Comparison of ENCODE assay signal across 11 mouse cellular contexts in genomic region chr2:163657486-163657885, GRCm38 (mm10). TPM values are rescaled to one million over a fixed set of nuclear protein-coding genes. Genes with fewer than 3 reads are reported as not detected.
DNase-seq lines count a peak whose midpoint lies in the region; ATAC-seq and TF ChIP-seq lines count a peak whose summit lies in the region.
"Had no signal": no experiment of that assay in that cellular context is flagged by ENCODE, and none has a peak within 500 bp of the region (broad histone marks: within the 10 kb centered on the region; RNA-seq: fewer than 3 reads in every experiment).

No protein-coding gene starts in this region.

- H3K27me3 ChIP-seq in lung, embryonic 15.5 days, result no peaks in the 10 kb centered on the region
- no peaks in the 10 kb centered on the region for H3K27me3 ChIP-seq in CH12.LX (replicated peaks)
- no peaks in the 10 kb centered on the region for H3K27me3 ChIP-seq in liver, embryonic 16.5 days (ENCODE audit: control insufficient read depth, insufficient read depth, low read depth, low read length)
- H3K27me3 ChIP-seq: hindbrain, embryonic 12.5 days; megakaryocyte, embryonic 14.5 days; neural tube, embryonic 12.5 days had no signal

- no peaks in the 10 kb centered on the region for H3K9me3 ChIP-seq in lung, embryonic 15.5 days
- peaks cover 4% of the 10 kb centered on the region for H3K9me3 ChIP-seq in CH12.LX (replicated peaks; ENCODE audit: low read length)
- no peaks in the 10 kb centered on the region for H3K9me3 ChIP-seq in liver, embryonic 16.5 days (replicated peaks; ENCODE audit: control insufficient read depth, low read length)
- H3K9me3 ChIP-seq: hindbrain, embryonic 12.5 days; megakaryocyte, embryonic 14.5 days; neural tube, embryonic 12.5 days had no signal

- ATAC-seq in lung, embryonic 15.5 days (ENCODE audit: borderline replicate concordance, extremely low read depth, low FRiP score, low TSS enrichment), result no peak
- no peak for ATAC-seq in liver, embryonic 16.5 days (ENCODE audit: low read depth)

- H3K4me1 ChIP-seq in lung, embryonic 15.5 days, result peaks cover 9% of the 10 kb centered on the region; the same call in 1 of the 2 replicates
- H3K4me1 ChIP-seq in CH12.LX (ENCODE audit: control insufficient read depth in 1 of 2, insufficient read depth in 2 of 2), result peaks cover 13 to 33% of the 10 kb centered on the region in 2 experiments
- H3K4me1 ChIP-seq in liver, embryonic 16.5 days (ENCODE audit: control insufficient read depth, low read depth, low read length), result peaks cover 31% of the 10 kb centered on the region

- 0 out of 2 replicates have a peak overlapping the region, but pooled peaks have one; percentile 75 for H3K4me3 ChIP-seq in lung, embryonic 15.5 days
- H3K4me3 ChIP-seq in CH12.LX (replicated peaks in 1 of 3; ENCODE audit: low read depth in 2 of 3, low read length in 2 of 3, poor library complexity in 1 of 3), result no peak overlapping the region
- H3K4me3 ChIP-seq in liver, embryonic 16.5 days (ENCODE audit: low read depth, low read length), result no peak overlapping the region

- 76% methylated on average over 2 of the region's 2 CpGs for WGBS in lung, embryonic 15.5 days
- 85% methylated on average over 2 of the region's 2 CpGs for WGBS in liver, embryonic 16.5 days (ENCODE audit: insufficient replicate concordance)

- H3K9ac ChIP-seq in lung, embryonic 15.5 days, result no peak overlapping the region
- H3K9ac ChIP-seq in CH12.LX (ENCODE audit: insufficient read depth, low read depth), result peak overlapping the region; percentile 84; the same call in 1 of the 2 replicates
- no peak overlapping the region for H3K9ac ChIP-seq in liver, embryonic 16.5 days (ENCODE audit: low read depth, low read length)

- in situ Hi-C loops in CH12.LX (cut with MboI; ENCODE audit: low pct_ligation_motif_present, low pct_unique_long_range_greater_than_20kb, low sequenced_read_pairs), result no loop called here

- no peak for TF ChIP-seq CTCF in CH12.LX (conservative IDR thresholded peaks at IDR 0.05 in 1 of 2, IDR thresholded peaks at IDR 0.05 in 1 of 2; ENCODE audit: low read depth in 2 of 2, low read length in 2 of 2)

- TF ChIP-seq POLR2A in CH12.LX (IDR thresholded peaks at IDR 0.05; ENCODE audit: low read depth, low read length), result no peak

- H3K36me3 ChIP-seq in lung, embryonic 15.5 days, result no peaks in the 10 kb centered on the region
- peaks cover 0 to 19% of the 10 kb centered on the region in 2 experiments for H3K36me3 ChIP-seq in CH12.LX (replicated peaks in 1 of 2; ENCODE audit: control insufficient read depth in 1 of 2, insufficient read depth in 1 of 2, low read length in 1 of 2)
- no peaks in the 10 kb centered on the region for H3K36me3 ChIP-seq in liver, embryonic 16.5 days (ENCODE audit: control insufficient read depth, insufficient read depth)
- H3K36me3 ChIP-seq: hindbrain, embryonic 12.5 days; neural tube, embryonic 12.5 days had no signal

- H3K27ac ChIP-seq in lung, embryonic 15.5 days, result no peak overlapping the region
- H3K27ac ChIP-seq in CH12.LX (ENCODE audit: insufficient read depth, low read depth), result no peak overlapping the region
- H3K27ac ChIP-seq in liver, embryonic 16.5 days (ENCODE audit: low read length), result no peak overlapping the region
- H3K27ac ChIP-seq: neural tube, embryonic 12.5 days had no signal

- no peak for TF ChIP-seq EP300 in CH12.LX (IDR thresholded peaks at IDR 0.05; ENCODE audit: low read length)

- no peak overlapping the region for H3K4me2 ChIP-seq in lung, embryonic 15.5 days
- no peak overlapping the region for H3K4me2 ChIP-seq in CH12.LX (ENCODE audit: insufficient read depth, low read depth, poor library complexity, severe bottlenecking)
- H3K4me2 ChIP-seq in liver, embryonic 16.5 days (ENCODE audit: low read depth, low read length), result peak overlapping the region; percentile 90; the same call in 1 of the 2 replicates

- H3K79me2 ChIP-seq in CH12.LX (replicated peaks; ENCODE audit: control insufficient read depth, extremely low read depth, insufficient read depth, poor library complexity, severe bottlenecking), result peaks cover 41% of the 10 kb centered on the region

- no peak for TF ChIP-seq RAD21 in CH12.LX (IDR thresholded peaks at IDR 0.05; ENCODE audit: low read depth, low read length)

- dilution Hi-C loops in CH12.LX (cut with MboI; ENCODE audit: extremely low pct_ligation_motif_present, extremely low pct_unique_long_range_greater_than_20kb, low sequenced_read_pairs), result no loop called here

- intact Hi-C loops in heart, postnatal 10 days (cut with DNase I), result no loop called here

- DNase-seq in heart, adult 11 months, result peak; percentile 87
- DNase-seq in heart, postnatal 10 days, result no peak
- DNase-seq in lung, adult 18-20 months, result no peak
- no peak for DNase-seq in CH12.LX (ENCODE audit: extremely low read depth)
- no peak for DNase-seq in gastrocnemius, postnatal 25 days
- no peak for DNase-seq in adrenal gland, adult 8-10 months

TF ChIP-seq in CH12.LX, 34 proteins besides CTCF, POLR2A, EP300 and RAD21:
- no peak for TF ChIP-seq ETS1 (conservative IDR thresholded peaks at IDR 0.05; ENCODE audit: low read depth, low read length)
- no peak for TF ChIP-seq SMC3 (IDR thresholded peaks at IDR 0.05; ENCODE audit: low read depth, low read length)
- no peak for TF ChIP-seq JUND (conservative IDR thresholded peaks at IDR 0.05; ENCODE audit: low read depth, low read length)
- no peak for TF ChIP-seq ZMIZ1 (IDR thresholded peaks at IDR 0.05; ENCODE audit: low read depth, low read length)
- TF ChIP-seq IRF4 (IDR thresholded peaks at IDR 0.05; ENCODE audit: low read depth, low read length), result no peak
- TF ChIP-seq ELF1 (IDR thresholded peaks at IDR 0.05; ENCODE audit: low read depth, low read length), result no peak
- no peak for TF ChIP-seq BHLHE40 (IDR thresholded peaks at IDR 0.05; ENCODE audit: low read depth, low read length)
- TF ChIP-seq MYC (IDR thresholded peaks at IDR 0.05; ENCODE audit: low read depth, low read length), result no peak
- TF ChIP-seq MAZ (IDR thresholded peaks at IDR 0.05; ENCODE audit: low read depth, low read length), result no peak
- TF ChIP-seq PAX5 (IDR thresholded peaks at IDR 0.05; ENCODE audit: low read length), result no peak

RNA-seq across cellular contexts. Expression of gene Pkig, which starts 0.7 kb away (rescaled TPM):
- total RNA-seq in heart, postnatal 10 days (2021), result 100 to 1,000 TPM; 177 to 195 TPM
- polyA plus RNA-seq in lung, embryonic 15.5 days (2015; fragmentation: Nextera tagmentation; extraction: Ambion mirVana), result 134 TPM in 2 replicates
- total RNA-seq in CH12.LX (2012; rRNA removed) (225 and 253 TPM in 2 replicates), CH12.LX (2014; rRNA removed) (227 and 228 TPM in 2 replicates)
- 364 and 473 TPM in 2 replicates for polyA plus RNA-seq in CH12.LX (2012; ENCODE audit: insufficient read length, low read depth)
- polyA plus RNA-seq in liver, embryonic 16.5 days (2015; fragmentation: Nextera tagmentation; extraction: Ambion mirVana), result 83.1 and 86.6 TPM in 2 replicates
- total RNA-seq in gastrocnemius, postnatal 25 days (2021), result 10 to 100 TPM; 72.1 to 93.5 TPM
- total RNA-seq in adrenal gland, adult 8-10 months (2022), result 10 to 100 TPM; 37.6 to 60.4 (median 57.4) TPM

RNA-seq across cellular contexts. Expression of gene Serinc3, which starts 12.6 kb away (rescaled TPM):
- 100 to 1,000 TPM; 327 to 358 TPM for total RNA-seq in heart, postnatal 10 days (2021)
- 55.8 and 59.1 TPM in 2 replicates for polyA plus RNA-seq in lung, embryonic 15.5 days (2015; fragmentation: Nextera tagmentation; extraction: Ambion mirVana)
- total RNA-seq in CH12.LX (2012; rRNA removed) (345 and 358 TPM in 2 replicates), CH12.LX (2014; rRNA removed) (411 and 467 TPM in 2 replicates)
- polyA plus RNA-seq in CH12.LX (2012; ENCODE audit: insufficient read length, low read depth), result 493 and 611 TPM in 2 replicates
- polyA plus RNA-seq in liver, embryonic 16.5 days (2015; fragmentation: Nextera tagmentation; extraction: Ambion mirVana), result 138 and 149 TPM in 2 replicates
- total RNA-seq in gastrocnemius, postnatal 25 days (2021), result 100 to 1,000 TPM in 1 of 2 experiments, 10 to 100 TPM in 1; 97.5 to 115 TPM
- 100 to 1,000 TPM; 566 to 814 (median 738) TPM for total RNA-seq in adrenal gland, adult 8-10 months (2022)

RNA-seq across cellular contexts. Expression of gene Ttpal, which starts 55.4 kb away (rescaled TPM):
- 10 to 100 TPM; 13.6 to 14.2 TPM for total RNA-seq in heart, postnatal 10 days (2021)
- 29.7 and 30.4 TPM in 2 replicates for polyA plus RNA-seq in lung, embryonic 15.5 days (2015; fragmentation: Nextera tagmentation; extraction: Ambion mirVana)
- total RNA-seq in CH12.LX (2012; rRNA removed) (25.7 and 26.2 TPM in 2 replicates), CH12.LX (2014; rRNA removed) (32.5 and 38.9 TPM in 2 replicates)
- polyA plus RNA-seq in CH12.LX (2012; ENCODE audit: insufficient read length, low read depth), result 17.3 and 21.9 TPM in 2 replicates
- polyA plus RNA-seq in liver, embryonic 16.5 days (2015; fragmentation: Nextera tagmentation; extraction: Ambion mirVana), result 9.2 and 10.6 TPM in 2 replicates
- 1 to 10 TPM; 4.8 to 5.6 TPM for total RNA-seq in gastrocnemius, postnatal 25 days (2021)
- 10 to 100 TPM; 26.8 to 38.6 (median 31.5) TPM for total RNA-seq in adrenal gland, adult 8-10 months (2022)
